Mouse (Mus musculus) embryonic fibroblast, embryonic 13.5 days (primary cell): ENCODE measurements around the gene Uhrf1bp1.

Experiments
- CTCF ChIP-seq: IDR thresholded peaks from 2 replicates; pipeline ENCODE4 v1.5.1; 2011; ENCODE audit warnings: mild to moderate bottlenecking, control low read depth, low read length, moderate library complexity, borderline replicate concordance; ENCODE audit not compliant: insufficient read depth
- POLR2A ChIP-seq: IDR thresholded peaks from 2 replicates; pipeline ENCODE4 v1.6.1; 2011; ENCODE audit warnings: low read depth, mild to moderate bottlenecking, control low read depth, low read length, moderate library complexity

GRCm38 (mm10) chr17:27942131-27942530 lies 85.9 kb downstream of the Uhrf1bp1 start:
- no peak for TF ChIP-seq CTCF
- no peak for TF ChIP-seq POLR2A
